Comparison of ENCODE assay signal across 8 mouse cellular contexts in genomic region chr10:80578131-80578750, GRCm38 (mm10). TPM values are rescaled to one million over a fixed set of nuclear protein-coding genes. Genes with fewer than 3 reads are reported as not detected.
DNase-seq lines count a peak whose midpoint lies in the region; ATAC-seq and TF ChIP-seq lines count a peak whose summit lies in the region.

No protein-coding gene starts in this region.

- H3K4me2 ChIP-seq in hindbrain, embryonic 11.5 days (replicated peaks; ENCODE audit: low read depth, low read length), result peak overlapping the region; percentile 97

- H3K4me3 ChIP-seq in hindbrain, embryonic 11.5 days (ENCODE audit: low read depth, low read length), result peak overlapping the region; percentile 82
- H3K4me3 ChIP-seq in left cerebral cortex, adult 2 months, result peak overlapping the region; percentile 83

- intact Hi-C loops in left cerebral cortex, adult 2 months (cut with DNase I), result loop anchor here (5.0 kb wide), 1 partner anchor 99 kb away; the partner anchor contains the start of gene Mknk2

- peaks cover 4% of the 10 kb centered on the region for H3K4me1 ChIP-seq in hindbrain, embryonic 11.5 days (replicated peaks; ENCODE audit: control insufficient read depth, insufficient read depth, low read length)

- H3K36me3 ChIP-seq in hindbrain, embryonic 11.5 days (ENCODE audit: control insufficient read depth, insufficient read depth, low read length), result no peaks in the 10 kb centered on the region

- H3K9me3 ChIP-seq in hindbrain, embryonic 11.5 days (ENCODE audit: control insufficient read depth, low read length), result no peaks in the 10 kb centered on the region

- peak overlapping the region; percentile 60; the same call in 1 of the 2 replicates for H3K9ac ChIP-seq in hindbrain, embryonic 11.5 days (ENCODE audit: low read depth, low read length)

- H3K27ac ChIP-seq in hindbrain, embryonic 11.5 days (ENCODE audit: low read depth, low read length), result peak overlapping the region; percentile 82
- peak overlapping the region; percentile 90 for H3K27ac ChIP-seq in left cerebral cortex, adult 2 months

- ATAC-seq in hindbrain, embryonic 11.5 days (ENCODE audit: low FRiP score), result peak; percentile 53
- ATAC-seq in megakaryocyte progenitor cell, adult 5-6 weeks (replicated peaks; ENCODE audit: poor library complexity), result peak; percentile 51

- TF ChIP-seq CTCF in left cerebral cortex, adult 2 months (IDR thresholded peaks at IDR 0.05), result peak; percentile 75

- H3K27me3 ChIP-seq in hindbrain, embryonic 11.5 days (ENCODE audit: control insufficient read depth, insufficient read depth, low read length), result no peaks in the 10 kb centered on the region

- peak; percentile 85 for DNase-seq in T-cell, adult 2 months (ENCODE audit: low spot score)
- peak; percentile 83 for DNase-seq in cerebellum, adult 9-11 months
- peak; percentile 83 for DNase-seq in forelimb bud, embryonic 11.5 days (ENCODE audit: low read depth, low spot score)
- DNase-seq in hindbrain, embryonic 11.5 days (ENCODE audit: low spot score), result peak; percentile 86
- DNase-seq in left cerebral cortex, adult 2 months (ENCODE audit: extremely low spot score in 1 of 2, low spot score in 2 of 2), result peak in 1 of 2 experiments; percentile 68
- DNase-seq in right cerebral cortex, postnatal 25 days, result peak; percentile 63
- DNase-seq in yolk sac, embryonic 10.5 days (ENCODE audit: low spot score), result peak; percentile 89

- WGBS in hindbrain, embryonic 11.5 days, result under 1% methylated on average over 29 of the region's 29 CpGs

RNA-seq across cellular contexts. Expression of gene Klf16, which starts 1.1 kb away (rescaled TPM):
- 3.9 and 4.2 TPM in 2 replicates for polyA plus RNA-seq in hindbrain, embryonic 11.5 days (2014; fragmentation: Nextera tagmentation; extraction: Ambion mirVana)
- total RNA-seq in left cerebral cortex, adult 2 months (2021), result 10 to 100 TPM; 48.2 to 59.7 TPM
- 5.3 and 5.4 TPM in 2 replicates for total RNA-seq in megakaryocyte progenitor cell, adult 5-6 weeks (2015)
- total RNA-seq in megakaryocyte progenitor cell, adult 5-6 weeks (2017), result 4.3 and 6.0 TPM in 2 replicates

RNA-seq across cellular contexts. Expression of gene Abhd17a, which starts 11.9 kb away (rescaled TPM):
- polyA plus RNA-seq in hindbrain, embryonic 11.5 days (2014; fragmentation: Nextera tagmentation; extraction: Ambion mirVana), result 98.8 and 108 TPM in 2 replicates
- 100 to 1,000 TPM; 185 to 191 TPM for total RNA-seq in left cerebral cortex, adult 2 months (2021)
- 59.7 and 79.8 TPM in 2 replicates for total RNA-seq in megakaryocyte progenitor cell, adult 5-6 weeks (2015)
- 20.5 and 29.4 TPM in 2 replicates for total RNA-seq in megakaryocyte progenitor cell, adult 5-6 weeks (2017)

RNA-seq across cellular contexts. Expression of gene Rexo1, which starts 16.9 kb away (rescaled TPM):
- 21.6 and 22.5 TPM in 2 replicates for polyA plus RNA-seq in hindbrain, embryonic 11.5 days (2014; fragmentation: Nextera tagmentation; extraction: Ambion mirVana)
- total RNA-seq in left cerebral cortex, adult 2 months (2021), result 10 to 100 TPM; 46.5 to 51.3 TPM
- 34.1 and 35.2 TPM in 2 replicates for total RNA-seq in megakaryocyte progenitor cell, adult 5-6 weeks (2015)
- total RNA-seq in megakaryocyte progenitor cell, adult 5-6 weeks (2017), result 17.1 and 19.2 TPM in 2 replicates

RNA-seq across cellular contexts. Expression of gene Scamp4, which starts 24.4 kb away (rescaled TPM):
- polyA plus RNA-seq in hindbrain, embryonic 11.5 days (2014; fragmentation: Nextera tagmentation; extraction: Ambion mirVana), result 64.1 and 68.7 TPM in 2 replicates
- total RNA-seq in left cerebral cortex, adult 2 months (2021), result 10 to 100 TPM; 41.5 to 44.8 TPM
- total RNA-seq in megakaryocyte progenitor cell, adult 5-6 weeks (2015), result 25.9 and 27.2 TPM in 2 replicates
- 11.2 and 15.9 TPM in 2 replicates for total RNA-seq in megakaryocyte progenitor cell, adult 5-6 weeks (2017)

RNA-seq across cellular contexts. Expression of gene Adat3, which starts 24.4 kb away (rescaled TPM):
- 5.8 and 7.4 TPM in 2 replicates for polyA plus RNA-seq in hindbrain, embryonic 11.5 days (2014; fragmentation: Nextera tagmentation; extraction: Ambion mirVana)
- total RNA-seq in left cerebral cortex, adult 2 months (2021), result 1 to 10 TPM; 1.3 to 5.6 TPM
- total RNA-seq in megakaryocyte progenitor cell, adult 5-6 weeks (2015), result 0.57 and 0.81 TPM in 2 replicates
- 0.08 TPM in 1 of 2 replicates, not detected in the other for total RNA-seq in megakaryocyte progenitor cell, adult 5-6 weeks (2017)

Comparison
In these comparisons a context has a peak if more than half of its experiments do, and no peak if none do; other contexts are left out.
1. RNA of gene Klf16, which starts 1.1 kb away (total RNA-seq): 48.2 to 59.7 TPM in left cerebral cortex, adult 2 months; 4.3 to 6.0 TPM in megakaryocyte progenitor cell, adult 5-6 weeks; every median in the first group is over 4 times any median in the second.